Mouse (Mus musculus) megakaryocyte, adult 5-6 weeks (primary cell): ENCODE measurements around the gene Sgo2b. TPM values are rescaled to one million over a fixed set of nuclear protein-coding genes. Genes with fewer than 3 reads are reported as not detected.
"Not testable (repeated sequence)": the region's sequence is repeated elsewhere in the genome, so short reads cannot be mapped to it uniquely, and the experiment has no call there.

Source experiments
- ATAC-seq: 2 replicates; pipeline ENCODE4 v1.8.0; 2016; ENCODE audit warnings: mild to moderate bottlenecking, inconsistent platforms; ENCODE audit not compliant: poor library complexity, severe bottlenecking
- total RNA-seq, 2 experiments: library from RNA; stranded (forward) in 1 of 2; stranded (reverse) in 1 of 2; fragments of 153-499, 151-499 nt in 1 of 2; fragments of 221-1000, 200-1000 nt in 1 of 2; gene quantifications; 2 replicates each; pipeline versions ENCODE4 v1.2.3 to v1.2.4; 2015 to 2017

The Sgo2b gene
- total RNA-seq (2015), result not detected in 2 replicates
- not detected in 2 replicates for total RNA-seq (2017)

GRCm38 (mm10) chr8:63951626-63952377 lies at the start of gene Sgo2b:
Sgo2b (minus strand) TSS chr8:63952248.
- ATAC-seq, result no peak

GRCm38 (mm10) chr8:63970612-63971391 lies 18.8 kb upstream of the Sgo2b start:
- not testable (repeated sequence) for ATAC-seq

DNA sequence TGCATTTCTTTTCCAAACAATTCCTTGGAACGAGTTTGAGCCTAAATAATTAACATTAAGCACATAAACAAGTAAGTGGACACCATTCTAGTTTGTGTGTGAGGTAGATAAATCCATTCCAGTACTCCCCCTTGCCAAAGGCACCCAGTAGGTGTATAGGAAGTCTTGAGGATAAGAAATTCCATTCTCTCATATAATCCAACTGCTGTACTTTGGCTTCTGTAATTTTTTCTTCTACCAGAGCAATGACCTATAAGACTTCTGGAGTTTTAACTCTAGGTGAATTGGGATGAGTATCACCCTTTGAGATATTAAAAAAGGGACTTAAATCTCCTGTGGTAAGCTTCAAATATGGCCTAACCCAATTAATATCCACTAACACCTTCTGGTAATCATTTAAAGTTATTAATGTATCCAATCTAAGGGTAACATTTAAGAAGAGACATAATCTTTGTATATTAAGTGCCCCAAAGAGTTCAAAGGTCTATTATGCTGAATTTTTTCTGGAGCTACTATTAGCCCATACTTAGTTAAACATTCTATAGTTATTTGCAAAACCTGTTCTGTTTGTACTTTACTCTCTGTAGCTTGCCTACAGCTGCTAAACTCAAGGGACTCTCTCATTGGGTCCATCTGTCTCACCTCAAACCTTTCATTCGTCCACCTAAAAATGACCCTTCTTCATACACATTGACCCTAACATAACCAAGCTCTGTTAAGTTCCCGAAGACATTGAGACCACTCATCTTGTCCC lies 9.2 kb upstream of the Sgo2b start:
- no peak for ATAC-seq

DNA sequence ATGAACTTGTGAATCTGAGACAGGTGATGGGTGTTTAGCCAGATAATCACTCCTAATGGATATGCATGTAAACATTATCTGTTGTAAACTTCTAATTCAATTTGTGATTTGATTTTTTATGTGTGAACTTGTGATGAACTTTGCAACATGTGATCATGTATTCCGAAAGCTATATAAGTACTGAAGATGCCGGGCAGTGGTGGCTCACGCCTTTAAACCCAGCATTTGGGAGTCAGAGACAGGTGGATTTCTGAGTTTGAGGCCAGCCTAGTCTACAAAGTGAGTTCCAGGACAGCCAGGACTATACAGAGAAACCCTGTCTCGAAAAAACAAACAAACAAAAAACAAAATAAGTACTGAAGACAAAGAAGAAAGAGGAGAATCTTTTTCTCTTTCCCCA lies 1.8 kb upstream of the Sgo2b start:
- not testable (repeated sequence) for ATAC-seq

DNA sequence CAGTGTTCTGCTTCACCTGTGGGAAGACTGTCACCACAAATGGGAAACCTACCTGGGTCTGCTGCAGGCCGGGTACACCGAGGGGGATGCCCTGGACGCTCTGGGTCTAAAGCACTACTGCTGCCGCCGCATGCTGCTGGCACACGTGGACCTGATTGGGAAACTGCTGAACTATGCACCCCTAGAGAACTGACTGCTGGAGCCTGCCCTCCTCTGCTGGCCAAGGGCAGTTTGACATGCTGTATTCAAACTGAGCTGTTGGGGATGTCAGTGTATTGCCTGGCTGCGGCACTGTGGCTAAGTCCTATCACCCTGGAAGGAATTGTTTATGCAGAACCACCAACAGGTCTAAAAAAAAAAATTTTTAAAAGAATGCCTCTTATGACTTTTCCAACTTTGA lies 18.9 kb downstream of the Sgo2b start:
- ATAC-seq, result no peak

- no peak for ATAC-seq
Observed at GRCm38 (mm10) chr8:63929301-63930097, 22.5 kb downstream of the Sgo2b start.

GRCm38 (mm10) chr8:63921257-63921960 lies 30.6 kb downstream of the Sgo2b start:
- no peak for ATAC-seq

- ATAC-seq, result no peak
Observed at GRCm38 (mm10) chr8:63895096-63895495, 57.0 kb downstream of the Sgo2b start.

DNA sequence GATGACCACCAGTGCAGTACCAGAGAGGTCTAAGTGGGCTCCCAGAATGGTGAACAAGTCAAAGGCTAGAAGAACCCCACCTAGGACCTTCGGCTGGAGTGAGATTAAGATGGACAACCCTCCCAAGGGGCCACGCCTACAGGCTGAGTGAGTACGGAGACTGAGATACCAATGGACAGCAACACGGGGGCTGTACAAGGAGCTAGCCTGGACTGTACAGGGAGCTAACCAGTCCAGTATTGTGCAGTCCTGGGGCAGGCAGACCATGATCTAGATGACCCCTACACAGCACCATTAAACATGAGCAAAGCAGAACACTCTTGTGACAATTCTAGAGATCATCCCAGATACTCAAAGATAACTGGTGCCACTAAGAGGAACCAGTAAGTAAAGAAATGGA lies 73.7 kb downstream of the Sgo2b start:
- no peak for ATAC-seq

- ATAC-seq, result peak; percentile 49; the same call in 1 of the 2 replicates
Observed at GRCm38 (mm10) chr8:63877393-63877792, 74.7 kb downstream of the Sgo2b start.

GRCm38 (mm10) chr8:63876949-63877348 lies 75.1 kb downstream of the Sgo2b start:
- no peak for ATAC-seq
